Mouse (Mus musculus): ENCODE data around the gene Tnrc6a. TPM values are rescaled to one million over a fixed set of nuclear protein-coding genes. Genes with fewer than 3 reads are reported as not detected.
A peak's percentile ranks its signal among the peaks of the same experiment; 100 is the strongest.
"Not testable (repeated sequence)": the region's sequence is repeated elsewhere in the genome, so short reads cannot be mapped to it uniquely, and the experiment has no call there.

The Tnrc6a gene
- 100 to 1,000 TPM in 1 of 4 experiments, 10 to 100 TPM in 3; 43.4 to 113 (median 59.0) TPM for total RNA-seq (2022)

DNA sequence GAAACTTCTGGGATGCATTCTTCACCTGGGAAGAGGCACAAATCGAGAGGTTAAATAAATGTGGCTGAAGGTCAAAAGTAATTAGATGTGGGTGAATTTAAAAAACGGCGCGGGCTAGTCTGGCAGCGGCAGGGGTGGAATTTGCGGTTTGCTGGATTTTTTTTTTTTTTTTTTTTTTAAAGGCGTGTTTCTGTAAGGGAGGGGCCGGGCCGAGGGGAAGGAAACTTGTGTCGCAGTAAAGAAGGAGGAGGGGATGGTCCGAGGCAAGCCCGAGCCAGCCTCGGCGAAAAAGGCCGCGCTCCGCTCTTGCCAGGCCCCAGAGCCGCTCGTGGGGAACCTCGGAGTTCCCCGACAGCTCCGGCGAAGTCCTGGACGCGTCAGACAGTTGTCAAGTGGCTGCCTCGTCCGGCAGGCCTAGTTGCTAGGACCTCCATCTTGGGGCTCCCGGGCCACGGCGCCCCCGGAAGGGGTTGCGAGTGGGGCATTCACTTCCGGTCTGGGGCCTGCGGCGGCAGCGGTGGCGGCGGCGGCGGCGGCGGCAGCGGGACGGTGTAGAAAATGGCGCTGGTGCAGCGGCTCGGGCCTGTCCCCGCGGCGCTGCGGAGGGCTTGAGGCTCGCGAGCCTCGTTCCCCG lies at the start of gene Tnrc6a:
TSS of gene Tnrc6a (plus strand) at position 221 of the 634 bp plus-strand sequence.
- DNase-seq, result peak; percentile 89

GRCm38 (mm10) chr7:123082236-123082635 lies 41.4 kb upstream of the Tnrc6a start:
- DNase-seq, result no peak

DNA sequence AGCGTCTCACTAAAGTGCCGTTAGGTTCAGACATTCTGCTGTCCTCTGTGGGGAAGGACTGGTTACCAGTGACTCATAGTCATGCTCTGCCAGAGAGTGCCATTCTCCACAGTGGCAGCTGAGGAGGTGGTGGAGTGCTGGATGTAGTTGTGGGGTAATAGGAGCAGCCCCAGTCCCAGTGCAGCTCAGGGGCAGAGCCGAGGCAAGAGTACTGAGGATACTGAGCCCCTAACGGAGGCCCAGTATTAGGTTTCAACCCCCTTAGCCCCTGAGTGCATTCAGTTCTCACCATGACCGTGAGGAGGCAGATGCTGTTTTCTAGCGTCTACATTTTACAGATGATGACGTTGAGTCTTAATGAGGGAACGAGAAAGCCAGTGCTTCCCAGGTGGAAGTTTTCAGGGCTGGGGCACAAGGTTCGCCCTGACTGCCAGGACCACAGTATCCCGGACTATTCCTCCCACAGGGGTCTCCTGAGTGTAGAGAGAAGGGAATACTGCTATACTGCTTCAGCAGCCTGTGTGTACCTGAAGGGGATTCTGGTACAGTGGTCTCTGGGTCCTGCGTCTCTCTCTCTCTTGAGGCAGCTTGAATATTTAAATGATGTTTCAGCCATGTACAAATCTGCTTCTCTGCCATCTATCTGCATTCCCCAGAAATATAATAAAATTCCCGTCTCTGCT lies 40.1 kb upstream of the Tnrc6a start:
- no peak for DNase-seq

- DNase-seq, result no peak
Measured at GRCm38 (mm10) chr7:123084180-123084691, 39.4 kb upstream of the Tnrc6a start.

GRCm38 (mm10) chr7:123084708-123085107 lies 39.0 kb upstream of the Tnrc6a start:
- no peak for DNase-seq

DNA sequence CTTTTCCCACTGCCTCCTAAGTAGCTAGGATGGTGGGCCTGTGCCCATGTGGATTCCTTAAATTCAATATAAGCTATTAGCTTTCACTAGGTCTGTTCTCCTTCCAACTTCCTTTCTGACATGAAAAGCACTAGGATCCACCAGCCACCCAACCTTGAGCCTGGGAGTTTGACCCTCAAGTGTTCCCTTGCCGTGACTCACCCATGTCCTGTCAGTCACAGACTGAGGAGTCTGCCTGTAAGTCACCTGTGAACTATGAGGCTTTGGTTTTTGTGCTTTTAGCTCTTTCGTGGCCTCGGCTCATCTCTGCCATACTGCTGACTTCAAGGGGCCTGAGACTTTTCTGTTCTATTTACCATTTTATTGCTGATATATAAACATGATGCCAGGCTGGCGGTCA lies 34.8 kb upstream of the Tnrc6a start:
- DNase-seq, result peak; percentile 68

GRCm38 (mm10) chr7:123096344-123097120 lies 27.2 kb upstream of the Tnrc6a start:
- DNase-seq, result no peak

GRCm38 (mm10) chr7:123097891-123098750 lies 25.6 kb upstream of the Tnrc6a start:
- peak; percentile 70 for DNase-seq

DNA sequence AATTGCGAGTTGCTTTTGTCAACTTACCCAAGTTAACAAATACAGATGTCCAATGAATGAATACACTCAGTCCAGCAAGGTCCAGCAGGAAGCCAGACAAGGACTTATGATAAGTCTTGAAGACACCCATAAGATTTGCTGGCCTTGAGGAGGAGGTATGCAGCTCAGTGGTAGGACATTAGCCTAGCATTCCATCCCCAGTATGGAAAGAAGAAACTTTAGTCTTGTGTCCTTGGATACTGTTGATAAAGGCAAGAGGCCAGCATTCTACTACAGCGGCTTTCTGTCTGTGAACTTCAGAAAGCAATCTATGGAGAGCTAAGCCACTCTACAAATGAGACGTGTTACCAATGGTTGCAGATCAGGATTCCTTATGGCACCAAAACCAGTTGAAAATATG lies 22.4 kb upstream of the Tnrc6a start:
- no peak for DNase-seq

DNA sequence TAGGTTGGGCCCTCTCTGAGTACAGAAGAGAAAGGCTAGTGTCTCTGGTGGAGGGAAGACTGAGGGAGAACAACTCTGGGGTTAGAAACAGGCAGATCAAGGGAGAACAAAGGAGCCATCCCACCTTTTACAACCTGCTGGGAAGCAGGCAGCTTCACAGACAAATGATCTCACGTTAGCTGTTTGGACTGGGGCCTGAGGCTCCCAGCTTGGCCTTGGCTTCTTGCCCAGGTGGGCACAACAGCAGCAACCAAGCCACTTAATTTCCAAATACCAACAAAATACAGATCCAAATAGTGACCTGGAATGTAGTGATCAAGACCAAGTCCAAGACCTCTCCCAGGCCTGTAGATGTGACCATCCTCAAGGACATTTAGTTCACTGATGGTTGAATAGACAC lies 18.3 kb upstream of the Tnrc6a start:
- not testable (repeated sequence) for DNase-seq

GRCm38 (mm10) chr7:123105906-123106305 lies 17.8 kb upstream of the Tnrc6a start:
- no peak for DNase-seq

DNA sequence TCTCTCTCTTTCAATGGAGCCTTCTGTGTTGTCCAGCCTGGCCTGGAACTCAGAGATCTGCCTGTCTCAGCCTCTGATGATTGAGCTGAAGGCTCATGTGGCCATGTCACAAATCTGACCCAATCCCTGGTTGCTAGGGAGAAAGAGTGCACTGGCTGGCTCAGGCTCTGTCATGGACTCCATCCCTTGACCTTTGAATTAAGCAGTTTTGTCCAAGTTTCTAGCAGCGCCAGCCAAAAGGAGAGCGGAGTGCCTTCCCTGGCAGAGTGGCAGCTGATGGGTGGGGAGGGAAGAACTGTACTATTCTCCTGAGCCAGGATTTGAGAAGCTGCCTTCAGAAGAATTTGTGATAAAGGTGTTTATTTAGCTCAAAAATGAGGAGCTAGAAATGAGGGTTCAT lies 17.4 kb upstream of the Tnrc6a start:
- no peak for DNase-seq

DNA sequence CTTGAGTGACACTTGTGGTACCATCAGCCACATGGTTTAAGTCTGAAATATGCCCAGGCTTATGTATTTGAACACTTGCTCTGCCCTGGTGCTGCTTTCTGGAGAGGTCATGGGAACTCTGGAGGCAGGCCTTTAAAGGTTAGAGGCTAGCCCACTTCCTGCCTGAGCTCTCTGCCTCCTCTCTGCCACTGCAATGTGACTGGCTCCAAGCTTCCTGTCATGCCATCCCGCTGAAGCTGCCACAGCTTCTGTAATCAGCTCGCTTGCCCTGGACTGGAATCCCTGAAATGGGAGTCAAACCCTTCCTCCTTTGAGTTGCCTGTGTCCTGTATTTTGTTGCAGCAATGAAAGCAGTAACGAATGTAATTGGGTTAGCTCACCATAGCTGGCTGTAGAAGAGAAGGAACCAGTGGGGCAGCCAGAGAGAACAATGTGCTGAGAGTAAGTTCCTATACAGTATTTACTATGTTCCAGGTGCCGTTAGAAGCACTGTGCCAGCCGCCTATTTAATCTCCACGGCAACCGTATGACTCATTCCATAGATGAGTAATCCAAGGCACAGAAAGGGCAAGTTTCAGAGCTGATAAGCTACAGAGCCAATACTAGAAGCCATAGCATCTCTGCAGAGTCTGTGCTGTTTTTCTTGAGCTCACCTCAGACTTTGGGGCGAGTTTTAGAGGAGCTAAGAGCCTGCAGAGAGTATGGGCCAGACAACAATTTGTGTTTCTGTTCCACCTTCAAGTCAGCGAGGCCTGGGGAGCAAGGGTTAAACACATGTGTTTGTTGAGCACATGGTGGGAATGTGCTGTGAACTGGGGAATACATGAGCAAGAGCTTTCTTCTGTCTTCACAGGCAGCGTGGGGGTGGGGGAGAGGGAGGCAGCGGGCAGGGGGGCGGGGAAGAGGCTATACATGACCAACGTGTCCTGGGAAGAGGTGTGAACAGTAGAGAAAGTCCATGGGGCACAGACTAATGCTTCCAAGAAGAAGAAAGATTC lies 15.3 kb upstream of the Tnrc6a start:
- DNase-seq, result peak; percentile 59

DNA sequence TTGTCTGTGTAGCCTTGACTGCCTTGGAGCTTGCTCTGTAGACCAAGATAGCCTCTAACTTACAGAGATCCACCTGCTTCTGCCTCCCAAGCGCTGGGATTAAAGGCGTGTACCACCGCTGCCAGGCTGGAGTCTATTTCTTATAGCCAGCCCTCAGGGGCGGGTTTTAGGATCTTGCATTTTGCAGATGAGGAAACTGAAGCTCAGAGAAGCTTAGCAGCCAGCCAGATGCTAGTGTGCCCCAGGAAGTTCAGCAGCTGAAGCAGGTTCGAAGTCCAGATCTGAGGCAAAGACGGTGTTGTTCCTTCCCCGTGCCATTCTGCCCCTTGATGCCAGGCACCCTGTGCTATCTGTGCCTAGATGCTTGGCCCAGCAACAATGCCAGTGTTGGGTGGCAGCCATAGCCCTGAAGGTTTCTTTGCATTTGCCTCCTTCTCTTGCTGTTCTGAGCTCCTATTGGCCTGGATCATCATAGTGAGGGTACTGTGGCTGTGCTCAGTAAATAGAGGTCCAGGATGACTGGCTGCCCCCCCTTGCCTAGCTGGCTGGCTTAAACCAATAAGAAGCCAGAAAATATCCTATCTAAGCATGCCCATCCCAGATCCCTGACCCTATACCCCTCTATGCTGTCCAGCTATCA lies 14.2 kb upstream of the Tnrc6a start:
- DNase-seq, result no peak

DNA sequence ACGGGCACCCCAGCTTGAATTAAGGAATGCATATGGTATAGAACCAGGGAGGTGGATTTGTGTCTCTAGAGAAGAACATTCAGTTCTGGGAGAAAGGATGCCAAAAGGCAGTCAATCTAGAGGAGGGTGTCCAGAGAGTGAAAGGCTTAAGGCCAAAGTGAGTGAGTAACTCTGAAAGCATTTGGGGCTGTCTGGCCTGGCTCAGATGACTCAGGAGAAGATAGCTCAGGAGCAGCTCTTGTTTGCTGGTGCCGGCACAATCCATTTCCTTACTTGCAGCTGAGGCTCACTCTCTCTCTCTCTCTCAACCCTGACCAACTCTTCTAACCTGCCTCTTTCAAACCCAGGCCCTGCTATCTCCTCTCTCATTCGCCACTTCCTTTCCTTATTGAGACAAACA lies 13.6 kb upstream of the Tnrc6a start:
- peak; percentile 73 for DNase-seq

DNA sequence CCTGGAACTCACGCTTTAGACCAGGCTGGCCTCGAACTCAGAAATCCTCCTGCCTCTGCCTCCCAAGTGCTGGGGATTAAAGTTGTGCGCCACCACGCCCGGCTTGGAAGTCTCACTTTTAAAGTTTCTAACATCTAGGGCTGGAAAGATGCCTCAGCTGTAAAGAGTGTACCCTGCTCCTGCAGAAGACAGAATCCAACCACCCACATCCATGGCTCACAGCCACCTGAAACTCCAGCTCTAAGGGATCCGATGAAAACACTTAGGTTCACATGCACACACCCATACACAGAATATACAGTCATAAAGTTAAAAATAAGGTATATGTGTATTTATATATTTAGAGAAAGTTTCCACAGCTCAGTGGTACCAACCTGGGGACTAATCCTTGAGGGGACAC lies 10.1 kb upstream of the Tnrc6a start:
- no peak for DNase-seq

DNA sequence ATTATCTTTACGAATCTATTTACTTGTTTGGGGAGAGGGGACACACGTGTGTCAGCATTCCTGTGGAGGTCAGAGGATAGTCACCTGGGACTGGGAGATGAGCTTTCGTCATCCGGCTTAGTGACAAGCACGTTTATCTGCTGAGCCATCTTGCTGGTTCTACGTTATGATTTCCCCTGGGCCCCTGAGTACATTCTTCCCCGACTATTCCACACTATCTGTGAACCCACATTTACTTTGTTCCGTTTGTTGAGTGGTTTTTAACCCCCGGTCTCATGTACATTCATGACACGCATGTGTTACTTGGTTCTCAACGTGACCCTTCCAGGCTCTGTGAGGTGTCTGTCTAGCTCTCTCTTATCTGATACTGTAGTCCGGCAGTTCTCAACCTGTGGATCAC lies 6.9 kb upstream of the Tnrc6a start:
- no peak for DNase-seq

- DNase-seq, result no peak
Measured at GRCm38 (mm10) chr7:123117209-123117608, 6.5 kb upstream of the Tnrc6a start.

GRCm38 (mm10) chr7:123120516-123120915 lies 3.2 kb upstream of the Tnrc6a start:
- DNase-seq, result no peak

GRCm38 (mm10) chr7:123124299-123124716 lies 623 bp downstream of the Tnrc6a start:
- DNase-seq, result no peak

Data from adrenal gland, adult 8-10 months (tissue).